Mouse (Mus musculus): ENCODE results near the gene Elp5.

- peak; percentile 51 for TF ChIP-seq CTCF (IDR thresholded peaks at IDR 0.05; ENCODE audit: low read depth, low read length)
- TF ChIP-seq EP300 (IDR thresholded peaks at IDR 0.05; ENCODE audit: insufficient read depth, low read depth, low read length): no peak
Measured at GRCm38 (mm10) chr11:70014880-70015558, 32.7 kb upstream of the Elp5 start, which contains the start of gene Acadvl.

Data from ES-Bruce4 (cell line).